Mouse (Mus musculus): Measurements from ENCODE around the gene Resf1. TPM values are rescaled to one million over a fixed set of nuclear protein-coding genes. Genes with fewer than 3 reads are reported as not detected.

The Resf1 gene
- polyA plus RNA-seq (2012; ENCODE audit: low replicate concordance): 8.6 and 21.6 TPM in 2 replicates

DNA sequence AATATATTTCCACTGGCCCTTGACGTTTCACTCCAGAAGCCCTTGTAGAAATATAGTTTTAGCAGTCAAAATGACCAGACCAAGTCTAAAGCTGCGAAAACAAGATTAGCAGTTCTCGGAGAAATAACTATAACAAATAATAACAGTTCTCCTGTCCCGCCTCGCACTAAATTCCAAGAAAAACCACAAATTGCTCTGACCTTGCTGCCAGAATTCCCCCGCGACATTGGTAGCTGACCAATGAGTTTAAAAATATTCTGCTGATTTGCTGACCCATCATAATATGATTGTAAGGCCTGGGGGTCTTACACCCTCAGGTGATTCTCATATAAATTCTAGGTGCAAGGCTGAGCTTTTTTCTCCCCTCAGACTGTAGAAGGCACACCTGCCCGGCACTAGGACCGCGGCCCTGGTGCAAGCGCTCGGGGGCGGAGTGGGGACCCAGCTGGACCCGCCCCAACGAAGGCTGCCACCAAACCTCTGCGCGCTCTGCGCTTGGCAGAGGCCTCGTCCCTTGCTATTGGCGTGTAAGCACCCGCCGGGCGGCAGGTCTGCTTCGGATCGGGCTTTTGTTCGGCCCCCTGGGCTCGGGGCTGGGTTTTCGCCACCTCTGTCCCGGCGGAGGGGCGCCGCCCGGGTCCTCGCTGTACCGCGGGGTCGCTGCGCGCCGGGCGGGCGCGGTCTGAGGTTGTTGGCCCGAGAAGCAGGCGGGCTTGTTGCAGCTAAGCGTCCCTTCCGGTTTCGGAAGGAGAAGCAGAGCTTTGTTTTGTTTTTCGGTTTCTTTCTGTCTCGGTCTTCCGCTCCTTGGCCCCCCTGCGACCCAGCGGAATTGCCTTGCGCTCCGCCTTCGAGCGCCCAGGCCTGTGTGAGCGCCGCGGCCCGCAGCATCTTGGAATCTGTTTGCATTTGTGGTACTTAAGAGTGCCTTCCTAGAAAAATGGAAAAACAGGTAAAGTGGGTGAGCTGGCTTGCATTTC lies at the start of gene Resf1:
Resf1 (plus strand) TSS at position 459 of the 977 bp plus-strand sequence.

Other genes starting within 250 kb of the Resf1 start
- gene Dennd5b, start 207.7 kb upstream of the Resf1 start, polyA plus RNA-seq (2012; ENCODE audit: low replicate concordance): 3.7 and 5.3 TPM in 2 replicates
- gene Gm10203, start 179.2 kb upstream of the Resf1 start, polyA plus RNA-seq (2012; ENCODE audit: low replicate concordance): not detected in 2 replicates
- gene Etfbkmt, start 169.6 kb upstream of the Resf1 start, polyA plus RNA-seq (2012; ENCODE audit: low replicate concordance): 0.61 TPM in 1 of 2 replicates, not detected in the other
- 0.98 and 2.9 TPM in 2 replicates for gene Amn1, start 120.7 kb upstream of the Resf1 start, polyA plus RNA-seq (2012; ENCODE audit: low replicate concordance)
- 1.5 and 2.6 TPM in 2 replicates for gene Bicd1, start 99.5 kb downstream of the Resf1 start, polyA plus RNA-seq (2012; ENCODE audit: low replicate concordance)